Mouse (Mus musculus): Measurements from ENCODE around the gene Prl3d3. TPM values are rescaled to one million over a fixed set of nuclear protein-coding genes. Genes with fewer than 3 reads are reported as not detected.
"Not testable (repeated sequence)": the region's sequence is repeated elsewhere in the genome, so short reads cannot be mapped to it uniquely, and the experiment has no call there.

Gene Prl3d3
- total RNA-seq (2015; ENCODE audit: low replicate concordance), result not detected in 2 replicates
- total RNA-seq (2017; ENCODE audit: low replicate concordance), result not detected in 2 replicates

DNA sequence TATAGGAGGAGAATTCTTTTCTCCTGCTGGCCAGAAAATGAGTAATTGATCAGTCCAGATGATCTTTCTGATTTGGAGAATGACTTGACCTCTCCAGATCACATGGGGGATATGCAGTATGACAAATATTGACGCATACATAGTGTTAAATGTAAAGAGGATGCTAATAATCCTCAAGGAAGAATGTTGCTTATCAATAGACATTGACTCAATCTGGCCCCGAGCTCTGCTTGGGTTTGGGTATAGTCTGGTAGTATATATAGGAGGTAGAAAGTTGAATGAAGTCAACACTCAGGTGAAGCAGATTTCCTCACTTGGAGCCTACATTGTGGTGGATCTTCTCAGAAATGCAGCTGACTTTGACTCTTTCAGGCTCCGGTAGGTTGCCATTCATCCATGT lies at the start of gene Prl3d3:
Gene Prl3d3, plus strand, starts transcription at position 301 of the 400 bp plus-strand sequence.
- not testable (repeated sequence) for ATAC-seq (replicated peaks; ENCODE audit: low FRiP score, poor library complexity, severe bottlenecking)

DNA sequence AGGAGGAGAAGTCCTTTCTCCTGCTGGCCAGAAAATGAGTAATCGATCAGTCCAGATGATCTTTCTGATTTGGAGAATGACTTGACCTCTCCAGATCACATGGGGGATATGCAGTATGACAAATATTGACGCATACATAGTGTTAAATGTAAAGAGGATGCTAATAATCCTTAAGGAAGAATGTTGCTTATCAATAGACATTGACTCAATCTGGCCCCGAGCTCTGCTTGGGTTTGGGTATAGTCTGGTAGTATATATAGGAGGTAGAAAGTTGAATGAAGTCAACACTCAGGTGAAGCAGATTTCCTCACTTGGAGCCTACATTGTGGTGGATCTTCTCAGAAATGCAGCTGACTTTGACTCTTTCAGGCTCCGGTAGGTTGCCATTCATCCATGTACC lies 35.2 kb upstream of the Prl3d3 start, which contains the start of gene Prl3d2:
Gene Prl3d2, plus strand, starts transcription at position 301 of the 400 bp plus-strand sequence.
- ATAC-seq (replicated peaks; ENCODE audit: low FRiP score, poor library complexity, severe bottlenecking), result not testable (repeated sequence)

DNA sequence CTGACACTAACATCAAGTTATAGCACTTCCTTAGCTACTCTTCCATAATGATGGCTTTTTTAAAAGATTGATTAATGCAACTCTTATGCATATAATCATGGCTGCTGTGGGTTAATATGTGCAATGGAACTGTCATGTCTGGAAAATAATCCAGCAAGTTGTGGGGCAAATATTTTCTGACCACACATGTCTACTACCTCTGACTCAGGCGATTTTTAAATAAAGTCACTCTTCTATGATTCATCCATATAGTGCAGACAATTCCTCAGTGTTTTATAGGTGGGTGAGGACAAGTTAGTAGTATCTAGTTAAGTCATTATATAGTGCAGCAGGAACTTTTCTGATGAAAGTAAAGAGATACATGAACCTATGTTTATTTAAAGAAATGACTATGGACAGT lies 8.3 kb upstream of the Prl3d3 start:
- ATAC-seq (replicated peaks; ENCODE audit: low FRiP score, poor library complexity, severe bottlenecking), result no peak

DNA sequence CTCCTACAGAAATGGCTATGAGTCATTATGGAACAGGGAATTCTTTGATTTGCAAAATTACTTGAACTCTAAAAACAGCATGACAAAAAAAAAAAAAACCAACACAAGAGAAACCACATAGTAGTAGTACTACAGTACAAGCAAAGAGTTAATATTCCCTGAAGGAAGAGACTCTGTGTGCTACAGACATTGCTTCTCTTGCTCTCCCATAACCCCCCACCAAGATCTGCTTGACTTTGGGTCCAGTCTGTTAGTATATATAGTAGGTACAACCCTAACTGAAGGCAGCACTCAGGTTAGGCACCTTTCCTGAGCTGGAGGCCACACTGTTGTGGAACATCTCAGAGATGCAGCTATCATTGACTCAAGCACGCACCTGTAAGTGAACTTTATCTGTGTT lies 39.8 kb downstream of the Prl3d3 start, which contains the start of gene Prl3c1:
Gene Prl3c1, plus strand, starts transcription at position 301 of the 400 bp plus-strand sequence.
- ATAC-seq (replicated peaks; ENCODE audit: low FRiP score, poor library complexity, severe bottlenecking), result no peak

Other genes with a start within 250 kb of the Prl3d3 start
- gene Prl, start 99.2 kb upstream of the Prl3d3 start, total RNA-seq (2015; ENCODE audit: low replicate concordance), result not detected in 2 replicates
- not detected in 2 replicates for gene Prl, start 99.2 kb upstream of the Prl3d3 start, total RNA-seq (2017; ENCODE audit: low replicate concordance)
- gene Prl3d1, start 62.6 kb upstream of the Prl3d3 start, total RNA-seq (2015; ENCODE audit: low replicate concordance), result not detected in 2 replicates
- not detected in 2 replicates for gene Prl3d1, start 62.6 kb upstream of the Prl3d3 start, total RNA-seq (2017; ENCODE audit: low replicate concordance)
- gene Prl3d2, start 35.1 kb upstream of the Prl3d3 start, total RNA-seq (2015; ENCODE audit: low replicate concordance), result not detected in 2 replicates
- gene Prl3d2, start 35.1 kb upstream of the Prl3d3 start, total RNA-seq (2017; ENCODE audit: low replicate concordance), result not detected in 2 replicates
- not detected in 2 replicates for gene Prl3c1, start 39.9 kb downstream of the Prl3d3 start, total RNA-seq (2015; ENCODE audit: low replicate concordance)
- gene Prl3c1, start 39.9 kb downstream of the Prl3d3 start, total RNA-seq (2017; ENCODE audit: low replicate concordance), result not detected in 2 replicates
- gene Prl3b1, start 85.1 kb downstream of the Prl3d3 start, total RNA-seq (2015; ENCODE audit: low replicate concordance), result not detected in 2 replicates
- gene Prl3b1, start 85.1 kb downstream of the Prl3d3 start, total RNA-seq (2017; ENCODE audit: low replicate concordance), result not detected in 2 replicates
- gene Prl3a1, start 102.6 kb downstream of the Prl3d3 start, total RNA-seq (2015; ENCODE audit: low replicate concordance), result not detected in 2 replicates
- gene Prl3a1, start 102.6 kb downstream of the Prl3d3 start, total RNA-seq (2017; ENCODE audit: low replicate concordance), result not detected in 2 replicates
- gene Prl6a1, start 155.8 kb downstream of the Prl3d3 start, total RNA-seq (2015; ENCODE audit: low replicate concordance), result not detected in 2 replicates
- not detected in 2 replicates for gene Prl6a1, start 155.8 kb downstream of the Prl3d3 start, total RNA-seq (2017; ENCODE audit: low replicate concordance)
- not detected in 2 replicates for gene Prl8a2, start 188.9 kb downstream of the Prl3d3 start, total RNA-seq (2015; ENCODE audit: low replicate concordance)
- not detected in 2 replicates for gene Prl8a2, start 188.9 kb downstream of the Prl3d3 start, total RNA-seq (2017; ENCODE audit: low replicate concordance)
- gene Prl2b1, start 234.1 kb downstream of the Prl3d3 start, total RNA-seq (2015; ENCODE audit: low replicate concordance), result not detected in 2 replicates
- not detected in 2 replicates for gene Prl2b1, start 234.1 kb downstream of the Prl3d3 start, total RNA-seq (2017; ENCODE audit: low replicate concordance)